Mouse (Mus musculus) E14TG2a.4 (cell line): ENCODE results near the gene Kcnip1.

Source experiments
- CTCF ChIP-seq: conservative IDR thresholded peaks from 2 replicates; pipeline ENCODE4 v1.5.1; 2014; ENCODE audit warnings: low read length
- POU5F1 ChIP-seq: IDR thresholded peaks from 2 replicates; pipeline ENCODE4 v1.6.1; 2014; ENCODE audit warnings: low read length, borderline replicate concordance

GRCm38 (mm10) chr11:33917574-33917973 lies 75.4 kb downstream of the Kcnip1 start:
- TF ChIP-seq CTCF (peak; percentile 96), POU5F1 (no peak)
